Mouse (Mus musculus): ENCODE data around the gene Rbm20. TPM values are rescaled to one million over a fixed set of nuclear protein-coding genes. Genes with fewer than 3 reads are reported as not detected.
"Not testable (repeated sequence)": the region's sequence is repeated elsewhere in the genome, so short reads cannot be mapped to it uniquely, and the experiment has no call there.

The Rbm20 gene
- polyA plus RNA-seq, 1 experiment from 2014 or later = 2.7 TPM

- Histone ChIP-seq H3K9ac (ENCODE audit: low read length) (peak overlapping the region; percentile 78), H3K36me3 (ENCODE audit: control insufficient read depth, insufficient read depth, low read length) (no peaks in the 10 kb centered on the region), H3K9me3 (ENCODE audit: control insufficient read depth, low read length) (no peaks in the 10 kb centered on the region), H3K27ac (replicated peaks; ENCODE audit: low read depth, low read length) (no peak overlapping the region), H3K4me2 (ENCODE audit: low read depth, severe bottlenecking) (peak overlapping the region; percentile 74), H3K4me1 (ENCODE audit: control insufficient read depth, insufficient read depth, low read length) (no peaks in the 10 kb centered on the region; the same call in 1 of the 2 replicates), H3K4me3 (ENCODE audit: low read depth, low read length) (peak overlapping the region; percentile 93), H3K27me3 (ENCODE audit: control insufficient read depth, insufficient read depth, low read length) (no peaks in the 10 kb centered on the region)
- DNase-seq (ENCODE audit: low spot score) = peak; percentile 41
- ATAC-seq (ENCODE audit: insufficient number of reproducible peaks, low FRiP score, low TSS enrichment, low read depth) = no peak
- WGBS = 62% methylated on average over 15 of the region's 15 CpGs
Observed at GRCm38 (mm10) chr19:53901931-53902738, 225.0 kb downstream of the Rbm20 start.

- peak overlapping the region; percentile 74 for H3K4me2 ChIP-seq (ENCODE audit: low read depth, severe bottlenecking)
- H3K27me3 ChIP-seq (ENCODE audit: control insufficient read depth, insufficient read depth, low read length) = no peaks in the 10 kb centered on the region
- peak overlapping the region; percentile 79 for H3K27ac ChIP-seq (replicated peaks; ENCODE audit: low read depth, low read length)
- no peaks in the 10 kb centered on the region; the same call in 1 of the 2 replicates for H3K4me1 ChIP-seq (ENCODE audit: control insufficient read depth, insufficient read depth, low read length)
- H3K9me3 ChIP-seq (ENCODE audit: control insufficient read depth, low read length) = no peaks in the 10 kb centered on the region
- H3K4me3 ChIP-seq (ENCODE audit: low read depth, low read length) = peak overlapping the region; percentile 93
- WGBS = under 1% methylated on average over 50 of the region's 61 CpGs
- no peaks in the 10 kb centered on the region for H3K36me3 ChIP-seq (ENCODE audit: control insufficient read depth, insufficient read depth, low read length)
- DNase-seq (ENCODE audit: low spot score) (peak; percentile 100), ATAC-seq (ENCODE audit: insufficient number of reproducible peaks, low FRiP score, low TSS enrichment, low read depth) (peak; percentile 98)
- H3K9ac ChIP-seq (ENCODE audit: low read length) = peak overlapping the region; percentile 78
Observed at GRCm38 (mm10) chr19:53902739-53903487, 225.8 kb downstream of the Rbm20 start.

GRCm38 (mm10) chr19:53903507-53904321 is 226.6 kb downstream of the Rbm20 start:
- Histone ChIP-seq H3K4me2 (ENCODE audit: low read depth, severe bottlenecking) (peak overlapping the region; percentile 65), H3K4me1 (ENCODE audit: control insufficient read depth, insufficient read depth, low read length) (no peaks in the 10 kb centered on the region; the same call in 1 of the 2 replicates), H3K9me3 (ENCODE audit: control insufficient read depth, low read length) (no peaks in the 10 kb centered on the region), H3K36me3 (ENCODE audit: control insufficient read depth, insufficient read depth, low read length) (no peaks in the 10 kb centered on the region), H3K27me3 (ENCODE audit: control insufficient read depth, insufficient read depth, low read length) (no peaks in the 10 kb centered on the region), H3K4me3 (ENCODE audit: low read depth, low read length) (peak overlapping the region; percentile 93), H3K27ac (replicated peaks; ENCODE audit: low read depth, low read length) (peak overlapping the region; percentile 79), H3K9ac (ENCODE audit: low read length) (peak overlapping the region; percentile 72)
- under 1% methylated on average over 33 of the region's 83 CpGs for WGBS
- ATAC-seq (ENCODE audit: insufficient number of reproducible peaks, low FRiP score, low TSS enrichment, low read depth) (peak; percentile 8), DNase-seq (ENCODE audit: low spot score) (peak; percentile 61)

GRCm38 (mm10) chr19:53904833-53905480 is 227.9 kb downstream of the Rbm20 start:
- DNase-seq (ENCODE audit: low spot score) (no peak), ATAC-seq (ENCODE audit: insufficient number of reproducible peaks, low FRiP score, low TSS enrichment, low read depth) (no peak)
- Histone ChIP-seq H3K36me3 (ENCODE audit: control insufficient read depth, insufficient read depth, low read length) (no peaks in the 10 kb centered on the region), H3K4me1 (ENCODE audit: control insufficient read depth, insufficient read depth, low read length) (no peaks in the 10 kb centered on the region; the same call in 1 of the 2 replicates), H3K9ac (ENCODE audit: low read length) (no peak overlapping the region), H3K9me3 (ENCODE audit: control insufficient read depth, low read length) (no peaks in the 10 kb centered on the region), H3K4me3 (ENCODE audit: low read depth, low read length) (no peak overlapping the region), H3K27me3 (ENCODE audit: control insufficient read depth, insufficient read depth, low read length) (no peaks in the 10 kb centered on the region), H3K4me2 (ENCODE audit: low read depth, severe bottlenecking) (peak overlapping the region; percentile 65), H3K27ac (replicated peaks; ENCODE audit: low read depth, low read length) (no peak overlapping the region)
- 85% methylated on average over 7 of the region's 7 CpGs for WGBS

GRCm38 (mm10) chr19:53906033-53906702 is 229.1 kb downstream of the Rbm20 start:
- DNase-seq (ENCODE audit: low spot score) (no peak), ATAC-seq (ENCODE audit: insufficient number of reproducible peaks, low FRiP score, low TSS enrichment, low read depth) (no peak)
- Histone ChIP-seq H3K4me3 (ENCODE audit: low read depth, low read length) (no peak overlapping the region), H3K36me3 (ENCODE audit: control insufficient read depth, insufficient read depth, low read length) (no peaks in the 10 kb centered on the region), H3K4me1 (ENCODE audit: control insufficient read depth, insufficient read depth, low read length) (no peaks in the 10 kb centered on the region; the same call in 1 of the 2 replicates), H3K9ac (ENCODE audit: low read length) (no peak overlapping the region), H3K9me3 (ENCODE audit: control insufficient read depth, low read length) (no peaks in the 10 kb centered on the region), H3K4me2 (ENCODE audit: low read depth, severe bottlenecking) (no peak overlapping the region), H3K27ac (replicated peaks; ENCODE audit: low read depth, low read length) (no peak overlapping the region), H3K27me3 (ENCODE audit: control insufficient read depth, insufficient read depth, low read length) (no peaks in the 10 kb centered on the region)
- 47% methylated on average over 6 of the region's 6 CpGs for WGBS

GRCm38 (mm10) chr19:53906703-53907070 is 229.6 kb downstream of the Rbm20 start:
- not testable (repeated sequence) for H3K4me1 ChIP-seq (ENCODE audit: control insufficient read depth, insufficient read depth, low read length); H3K36me3 ChIP-seq (ENCODE audit: control insufficient read depth, insufficient read depth, low read length); H3K4me3 ChIP-seq (ENCODE audit: low read depth, low read length); H3K9ac ChIP-seq (ENCODE audit: low read length); ATAC-seq (ENCODE audit: insufficient number of reproducible peaks, low FRiP score, low TSS enrichment, low read depth); H3K27ac ChIP-seq (replicated peaks; ENCODE audit: low read depth, low read length); H3K9me3 ChIP-seq (ENCODE audit: control insufficient read depth, low read length); H3K27me3 ChIP-seq (ENCODE audit: control insufficient read depth, insufficient read depth, low read length); DNase-seq (ENCODE audit: low spot score); H3K4me2 ChIP-seq (ENCODE audit: low read depth, severe bottlenecking)

GRCm38 (mm10) chr19:53914950-53915349 is 237.8 kb downstream of the Rbm20 start:
- 90% methylated on average over 4 of the region's 4 CpGs for whole genome bisulfite sequencing
- no peak for DNase-seq (ENCODE audit: low spot score)
- no peak overlapping the region for H3K4me3 ChIP-seq (ENCODE audit: low read depth, low read length)
- no peaks in the 10 kb centered on the region for H3K9me3 ChIP-seq (ENCODE audit: control insufficient read depth, low read length)
- no peak overlapping the region for H3K9ac ChIP-seq (ENCODE audit: low read length)
- H3K27me3 ChIP-seq (ENCODE audit: control insufficient read depth, insufficient read depth, low read length) = no peaks in the 10 kb centered on the region
- ATAC-seq (ENCODE audit: insufficient number of reproducible peaks, low FRiP score, low TSS enrichment, low read depth) = no peak
- no peak overlapping the region for H3K27ac ChIP-seq (replicated peaks; ENCODE audit: low read depth, low read length)
- H3K36me3 ChIP-seq (ENCODE audit: control insufficient read depth, insufficient read depth, low read length) = no peaks in the 10 kb centered on the region; the same call in none of the 2 replicates
- H3K4me1 ChIP-seq (ENCODE audit: control insufficient read depth, insufficient read depth, low read length) = no peaks in the 10 kb centered on the region
- no peak overlapping the region for H3K4me2 ChIP-seq (ENCODE audit: low read depth, severe bottlenecking)

Data from limb, embryonic 11.5 days (tissue).